ENCODE assay signal across 26 mouse cellular contexts in the genomic region with DNA sequence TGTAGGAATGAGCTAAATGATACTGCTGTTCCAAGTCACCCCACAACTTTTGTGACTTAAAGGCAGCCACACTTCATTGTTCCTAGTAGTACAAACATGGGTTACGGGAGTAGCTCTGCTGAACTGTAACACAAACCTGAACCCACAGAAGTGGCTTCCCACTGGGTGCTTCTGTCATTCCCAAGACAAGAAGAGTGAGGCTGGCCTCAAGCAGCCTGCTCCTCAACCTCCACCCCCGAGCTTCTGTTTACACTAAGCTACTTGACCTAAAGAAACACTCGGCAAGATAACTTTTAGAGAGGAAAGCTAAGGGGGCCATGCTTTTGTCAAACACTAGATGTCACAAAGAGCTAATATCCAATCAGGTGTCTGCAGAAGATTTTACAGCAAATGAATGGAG. TPM values are rescaled to one million over a fixed set of nuclear protein-coding genes. Genes with fewer than 3 reads are reported as not detected.
"Had no signal": no experiment of that assay in that cellular context is flagged by ENCODE, and none has a peak within 500 bp of the region (broad histone marks: within the 10 kb centered on the region; RNA-seq: fewer than 3 reads in every experiment).

No protein-coding gene starts in this region.

- H3K4me2 ChIP-seq: heart, embryonic 12.5 days; hindbrain, embryonic 12.5 days; hindbrain, embryonic 14.5 days; intestine, embryonic 15.5 days; limb, embryonic 12.5 days had no signal

- DNase-seq: forebrain, postnatal 0 days; gastrocnemius, adult 2 months; gastrocnemius, postnatal 10 days; gastrocnemius, postnatal 25 days; heart, adult 18-20 months; heart, postnatal 10 days; heart, postnatal 4 days; kidney, adult 18-20 months; kidney, adult 8-10 months; kidney, postnatal 10 days; kidney, postnatal 25 days; kidney, postnatal 4 days had no signal

- H3K9me3 ChIP-seq: heart, embryonic 10.5 days; heart, embryonic 12.5 days; hindbrain, embryonic 10.5 days; hindbrain, embryonic 12.5 days; intestine, embryonic 15.5 days; limb, embryonic 10.5 days; limb, embryonic 12.5 days had no signal

- H3K9ac ChIP-seq: forebrain, postnatal 0 days; heart, embryonic 12.5 days; hindbrain, embryonic 12.5 days; hindbrain, embryonic 14.5 days; intestine, embryonic 15.5 days; limb, embryonic 12.5 days had no signal

- ATAC-seq: forebrain, postnatal 0 days; hindbrain, embryonic 16.5 days; inflammation-experienced regulatory T-cells, adult 6 months; intestine, embryonic 15.5 days; intestine, postnatal 0 days had no signal

- H3K4me1 ChIP-seq: heart, embryonic 10.5 days; heart, embryonic 12.5 days; hindbrain, embryonic 10.5 days; hindbrain, embryonic 12.5 days; intestine, embryonic 15.5 days; limb, embryonic 10.5 days; limb, embryonic 12.5 days had no signal

- H3K36me3 ChIP-seq: heart, embryonic 10.5 days; heart, embryonic 12.5 days; hindbrain, embryonic 10.5 days; hindbrain, embryonic 12.5 days; intestine, embryonic 15.5 days; limb, embryonic 10.5 days; limb, embryonic 12.5 days had no signal

- H3K27me3 ChIP-seq: heart, embryonic 12.5 days; intestine, embryonic 15.5 days; limb, embryonic 12.5 days had no signal

- H3K4me3 ChIP-seq: gastrocnemius, adult 2 months; heart, embryonic 10.5 days; heart, embryonic 12.5 days; hindbrain, embryonic 10.5 days; hindbrain, embryonic 12.5 days; intestine, embryonic 15.5 days; layer of hippocampus, adult 2 months; left cerebral cortex, adult 2 months; limb, embryonic 10.5 days; limb, embryonic 12.5 days had no signal

- H3K27ac ChIP-seq: gastrocnemius, adult 2 months; heart, embryonic 10.5 days; hindbrain, embryonic 10.5 days; hindbrain, embryonic 12.5 days; hindbrain, embryonic 14.5 days; intestine, embryonic 15.5 days; layer of hippocampus, adult 2 months; left cerebral cortex, adult 2 months; limb, embryonic 10.5 days; limb, embryonic 12.5 days had no signal

RNA-seq across cellular contexts. Expression of a gene that starts 49.7 kb away (rescaled TPM):
- polyA plus RNA-seq: hindbrain, embryonic 14.5 days; hindbrain, embryonic 16.5 days; inflammation-experienced regulatory T-cells, adult 6 months; intestine, embryonic 15.5 days; intestine, postnatal 0 days; kidney, embryonic 14.5 days; limb, embryonic 10.5 days; limb, embryonic 12.5 days had no signal
